Mouse (Mus musculus): ENCODE measurements around the gene Zranb3. TPM values are rescaled to one million over a fixed set of nuclear protein-coding genes. Genes with fewer than 3 reads are reported as not detected.
"Not testable (repeated sequence)": the region's sequence is repeated elsewhere in the genome, so short reads cannot be mapped to it uniquely, and the experiment has no call there.

Zranb3 gene
- 1 to 10 TPM; 6.4 to 8.0 (median 6.8) TPM for total RNA-seq (2022)

- peak; percentile 98 to 99 for DNase-seq (ENCODE audit: low spot score in 2 of 2)
Observed at GRCm38 (mm10) chr1:128102641-128103461, at the start of gene Zranb3, which contains the start of gene R3hdm1. Zranb3 (minus strand) TSS chr1:128103047. R3hdm1 (plus strand) TSS chr1:128103301.

DNA sequence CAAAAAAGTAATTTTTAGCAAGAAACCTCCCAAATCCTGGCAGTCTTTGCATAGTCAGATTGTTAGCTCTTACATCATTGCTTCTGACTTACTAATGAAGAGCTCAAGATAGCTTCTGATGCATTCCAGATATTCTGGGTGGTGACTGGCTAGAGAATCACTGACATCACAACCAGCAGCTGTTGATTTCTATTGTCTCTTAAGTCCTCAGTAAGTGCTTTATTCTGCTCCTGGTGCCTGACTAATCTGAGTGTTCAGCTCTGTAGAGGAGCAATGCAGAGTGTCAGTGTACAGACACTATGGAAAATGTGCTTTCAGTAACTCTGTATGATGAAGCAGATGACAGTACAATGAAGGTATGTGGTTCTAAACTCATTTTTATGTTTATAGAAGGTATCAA, 38.9 kb upstream of the Zranb3 start:
- DNase-seq (ENCODE audit: low spot score in 2 of 2), result peak in 1 of 2 experiments; percentile 25

DNA sequence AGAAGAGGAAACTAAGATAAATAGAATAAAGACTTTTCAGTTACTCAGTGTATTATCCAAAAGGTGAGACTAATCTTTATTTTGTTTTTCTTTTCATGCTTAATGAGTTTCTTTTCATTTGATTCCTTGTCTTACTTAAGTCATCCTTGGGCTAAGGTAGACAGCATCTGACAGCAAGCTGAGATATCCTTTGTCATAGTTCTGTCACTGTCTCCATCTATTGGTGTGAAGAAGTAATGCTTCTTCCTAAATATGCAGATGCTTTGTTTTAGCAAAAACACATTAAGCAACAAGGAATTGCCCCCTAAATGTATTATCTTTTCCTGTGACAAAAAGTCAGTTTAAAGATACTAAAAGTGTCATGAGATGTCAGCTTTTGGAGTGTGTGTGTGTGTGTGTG, 38.2 kb upstream of the Zranb3 start:
- no peak for DNase-seq (ENCODE audit: low spot score in 2 of 2)

DNA sequence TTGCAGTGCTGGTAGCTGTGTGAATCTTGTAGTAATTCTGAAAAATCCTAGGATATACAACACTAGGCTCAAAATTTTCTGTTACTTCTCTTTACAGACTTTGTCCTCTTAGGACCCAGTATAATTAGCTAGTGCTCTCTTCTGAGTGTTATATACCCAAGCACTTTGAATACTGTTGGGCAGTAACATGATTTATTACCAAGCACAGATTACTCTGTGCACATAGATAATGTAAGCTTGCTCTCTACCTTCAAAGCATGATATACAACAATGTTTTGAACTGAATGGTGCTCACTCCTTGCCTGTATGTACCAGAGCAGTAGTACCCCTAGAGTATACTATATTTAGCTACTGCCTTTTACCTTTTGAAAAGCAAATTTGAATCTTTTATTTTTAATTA, 33.4 kb upstream of the Zranb3 start:
- not testable (repeated sequence) for DNase-seq (ENCODE audit: low spot score in 2 of 2)

- no peak for DNase-seq (ENCODE audit: low spot score in 2 of 2)
Observed at GRCm38 (mm10) chr1:128120913-128121627, 18.2 kb upstream of the Zranb3 start.

DNA sequence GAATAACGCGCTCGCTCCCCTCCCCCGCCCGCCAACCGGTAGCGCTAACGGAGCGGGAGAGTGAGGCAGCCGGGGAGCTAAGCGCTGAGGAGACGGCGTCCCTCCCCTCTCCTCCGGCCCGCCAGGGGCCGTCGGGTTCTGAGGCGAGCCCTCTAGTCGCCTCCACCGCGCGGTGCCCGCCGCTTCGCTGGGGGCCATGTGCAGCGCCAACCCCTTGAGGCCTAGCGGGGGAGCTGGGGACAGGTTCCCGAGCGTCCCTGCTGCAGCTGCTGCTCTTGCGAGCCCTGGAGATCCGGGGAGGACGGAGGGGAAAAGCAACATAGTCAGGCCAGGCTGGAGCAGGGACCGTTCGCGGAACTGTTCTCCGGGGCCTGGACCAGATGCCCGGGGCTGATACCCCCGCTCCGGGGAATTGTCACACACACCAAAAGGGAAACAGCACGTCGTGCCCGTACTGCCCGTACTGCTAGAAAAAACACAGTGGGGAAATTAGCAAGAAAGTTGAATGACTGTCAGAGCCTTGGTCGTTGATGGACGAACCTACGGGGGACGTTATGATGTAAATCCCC, 757 bp upstream of the Zranb3 start:
- peak in 1 of 2 experiments; percentile 30 for DNase-seq (ENCODE audit: low spot score in 2 of 2)

GRCm38 (mm10) chr1:128102251-128102640, 601 bp downstream of the Zranb3 start:
- DNase-seq (ENCODE audit: low spot score in 2 of 2), result peak; percentile 46 to 70

GRCm38 (mm10) chr1:128098309-128098708, 4.5 kb downstream of the Zranb3 start:
- DNase-seq (ENCODE audit: low spot score in 2 of 2), result no peak

- DNase-seq (ENCODE audit: low spot score in 2 of 2), result no peak
Observed at GRCm38 (mm10) chr1:128094686-128095085, 8.2 kb downstream of the Zranb3 start.

DNA sequence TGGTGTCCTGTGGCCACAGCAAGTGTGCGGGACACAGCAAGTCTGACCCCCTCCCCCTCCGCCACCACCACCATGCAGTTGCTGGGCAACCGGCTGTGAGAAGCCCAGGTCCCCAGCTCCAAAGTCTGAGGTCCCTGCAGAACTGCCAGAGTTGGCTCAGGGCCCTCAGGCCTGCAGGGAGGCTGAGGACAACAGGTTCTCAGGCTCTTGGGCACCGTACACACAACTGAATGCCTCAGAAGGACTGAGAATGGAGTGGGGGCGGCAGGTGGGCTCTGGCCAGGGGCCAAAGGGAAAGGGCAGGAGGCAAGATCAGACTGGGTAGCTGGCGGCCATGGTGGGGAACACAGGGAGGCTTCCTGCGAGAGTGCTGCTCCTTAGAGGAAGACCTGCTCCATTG, 20.0 kb downstream of the Zranb3 start:
- DNase-seq (ENCODE audit: low spot score in 2 of 2), result peak in 1 of 2 experiments; percentile 30

DNA sequence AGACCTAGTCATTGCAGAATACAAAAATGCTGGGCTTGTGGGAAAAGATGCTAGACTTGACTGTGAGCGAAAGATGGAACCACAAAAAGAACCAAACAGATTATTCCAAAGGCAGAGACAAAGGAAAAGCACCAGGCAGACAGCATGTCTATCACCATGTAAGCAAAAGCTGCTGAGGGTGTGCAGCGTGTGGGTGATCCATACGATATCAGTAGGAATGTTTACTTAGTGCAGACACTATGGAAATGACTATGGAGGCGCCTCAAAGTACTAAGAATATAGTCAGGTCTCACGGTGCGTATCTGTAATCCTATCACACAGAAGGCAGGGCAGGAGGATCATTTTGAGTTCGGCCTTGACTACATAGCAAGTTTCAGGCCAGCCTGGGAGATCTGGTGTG, 21.0 kb downstream of the Zranb3 start:
- DNase-seq (ENCODE audit: low spot score in 2 of 2), result no peak

- no peak for DNase-seq (ENCODE audit: low spot score in 2 of 2)
Observed at GRCm38 (mm10) chr1:128080936-128081696, 21.7 kb downstream of the Zranb3 start.

DNA sequence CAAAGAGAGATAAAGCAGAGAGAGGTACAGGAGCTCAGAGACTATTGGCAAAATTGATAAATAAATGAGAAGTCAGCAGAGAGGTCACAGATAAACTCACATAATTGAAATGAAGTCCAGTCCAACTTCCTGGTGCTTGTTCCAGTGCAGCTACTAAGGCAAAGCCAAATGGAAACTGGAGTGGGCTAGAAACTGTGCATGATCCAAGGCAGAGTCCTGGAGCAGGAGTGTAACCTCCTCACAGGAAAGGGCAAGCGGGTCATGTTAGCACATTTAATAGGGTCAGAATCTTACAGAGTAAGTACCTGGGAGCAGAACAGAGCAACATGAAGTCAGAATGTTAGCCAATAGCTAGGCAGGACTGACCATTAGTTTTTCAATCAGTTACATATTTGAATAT, 24.2 kb downstream of the Zranb3 start:
- DNase-seq (ENCODE audit: low spot score in 2 of 2), result no peak

DNA sequence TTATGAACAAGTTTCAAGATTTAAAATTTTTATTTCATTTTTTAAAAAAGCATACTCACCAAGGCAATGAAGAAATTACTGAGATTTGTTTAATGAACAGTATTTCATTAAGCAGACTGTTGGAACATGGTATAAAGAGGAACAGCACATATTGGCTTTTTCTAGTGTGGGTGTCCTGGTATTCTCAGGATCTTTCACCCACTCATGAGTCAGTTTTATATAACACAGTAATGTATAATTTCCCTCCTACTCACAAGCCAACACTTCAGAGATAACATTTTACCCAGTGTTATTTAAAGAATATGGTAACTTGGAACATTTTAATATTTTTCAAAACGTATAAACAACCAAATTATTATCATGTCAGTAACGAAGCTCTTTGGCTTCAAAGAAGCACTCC, 25.1 kb downstream of the Zranb3 start:
- no peak for DNase-seq (ENCODE audit: low spot score in 2 of 2)

DNA sequence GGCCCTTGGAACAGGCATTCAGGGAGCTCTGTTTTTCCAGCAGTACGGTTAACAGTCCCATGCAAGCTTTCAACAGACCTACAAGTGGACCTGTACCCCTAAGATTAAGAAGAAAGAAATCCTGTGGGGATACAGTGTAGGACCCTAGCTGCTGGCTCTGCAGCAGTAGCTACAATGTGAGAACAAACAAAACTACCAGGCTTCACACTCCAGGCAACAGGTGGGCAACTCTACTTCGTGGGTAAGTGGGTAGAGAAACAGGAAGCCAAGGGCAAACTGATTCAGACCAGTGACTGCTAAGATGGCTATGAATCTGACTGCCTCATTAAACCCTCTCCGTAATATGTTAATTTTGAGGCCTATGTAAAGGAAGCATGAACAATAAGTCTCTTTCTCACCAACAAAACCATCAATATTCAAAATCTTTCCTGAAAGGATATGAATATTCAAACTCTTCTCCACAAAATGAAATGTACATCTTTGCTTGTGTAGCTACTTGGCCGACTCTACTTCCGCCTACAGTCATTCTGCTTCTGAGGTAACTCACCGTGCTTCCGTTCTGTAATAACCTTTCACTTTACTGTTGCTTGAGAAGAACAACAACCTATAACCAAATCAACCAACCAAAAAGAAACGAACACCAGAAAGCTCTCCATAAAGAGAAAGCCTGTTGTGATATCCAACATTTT, 25.9 kb downstream of the Zranb3 start:
- DNase-seq (ENCODE audit: low spot score in 2 of 2), result no peak

DNA sequence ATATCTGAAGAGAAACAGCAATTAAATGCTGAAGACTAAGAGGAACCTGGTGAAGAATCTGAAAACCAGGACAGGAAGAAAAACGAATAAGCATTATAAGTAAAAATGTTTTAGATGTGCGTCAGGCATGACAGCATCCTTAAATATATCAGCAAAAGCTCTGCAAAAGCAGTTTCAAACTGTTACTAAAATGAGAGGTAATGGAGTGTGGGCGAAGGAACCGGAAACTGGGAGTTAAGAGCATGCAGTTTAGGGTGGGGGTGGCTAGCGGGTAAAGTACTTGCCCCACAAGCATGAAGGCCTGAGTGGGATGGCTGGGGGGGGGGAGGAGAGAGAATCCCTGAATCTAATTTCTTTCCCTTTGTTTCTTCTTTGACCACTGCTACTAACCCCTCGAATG, 29.8 kb downstream of the Zranb3 start:
- no peak for DNase-seq (ENCODE audit: low spot score in 2 of 2)

DNA sequence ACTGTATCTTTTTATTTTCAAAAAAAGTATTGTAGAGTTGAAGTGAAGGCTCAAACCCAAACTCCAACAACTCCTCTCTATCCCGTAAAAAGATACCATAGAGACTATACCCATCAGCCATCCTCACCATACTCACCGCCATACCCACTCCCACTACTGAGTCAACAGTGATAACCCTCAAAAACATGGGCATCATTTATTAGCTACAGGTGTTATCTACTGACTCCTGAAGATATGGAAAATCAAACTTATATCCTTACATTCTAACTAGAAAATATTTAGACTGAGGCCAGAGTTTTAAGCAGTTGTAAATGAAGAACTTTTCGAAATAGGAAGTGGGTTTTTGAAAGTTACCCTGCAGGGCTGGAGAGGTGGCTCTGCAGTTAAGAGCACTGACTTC, 32.8 kb downstream of the Zranb3 start:
- DNase-seq (ENCODE audit: low spot score in 2 of 2), result no peak

DNA sequence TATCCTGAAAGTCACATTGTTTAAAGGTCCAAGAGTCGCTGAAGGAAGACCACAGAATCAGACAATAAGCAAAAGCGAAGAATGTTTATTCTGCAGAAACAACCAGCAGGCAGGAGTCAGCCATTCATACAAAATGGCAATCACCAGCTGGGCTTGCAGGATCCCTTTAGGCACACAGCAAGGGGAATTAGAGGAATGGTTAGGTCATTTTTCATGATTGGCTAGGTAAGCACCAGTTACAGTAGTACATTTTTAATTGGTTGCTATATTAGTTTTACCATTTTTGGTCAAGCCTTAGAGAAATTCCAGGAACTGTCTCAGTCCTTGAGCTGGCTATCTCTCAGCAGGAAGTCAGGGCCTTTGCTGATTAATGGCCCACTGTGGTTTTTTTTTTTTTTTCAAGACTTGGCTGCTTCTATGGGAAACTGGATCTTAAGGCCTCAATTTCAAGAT, 33.9 kb downstream of the Zranb3 start:
- DNase-seq (ENCODE audit: low spot score in 2 of 2), result no peak

- DNase-seq (ENCODE audit: low spot score in 2 of 2), result no peak
Observed at GRCm38 (mm10) chr1:128064716-128065115, 38.1 kb downstream of the Zranb3 start.

- DNase-seq (ENCODE audit: low spot score in 2 of 2), result no peak
Observed at GRCm38 (mm10) chr1:128062167-128062566, 40.7 kb downstream of the Zranb3 start.

DNA sequence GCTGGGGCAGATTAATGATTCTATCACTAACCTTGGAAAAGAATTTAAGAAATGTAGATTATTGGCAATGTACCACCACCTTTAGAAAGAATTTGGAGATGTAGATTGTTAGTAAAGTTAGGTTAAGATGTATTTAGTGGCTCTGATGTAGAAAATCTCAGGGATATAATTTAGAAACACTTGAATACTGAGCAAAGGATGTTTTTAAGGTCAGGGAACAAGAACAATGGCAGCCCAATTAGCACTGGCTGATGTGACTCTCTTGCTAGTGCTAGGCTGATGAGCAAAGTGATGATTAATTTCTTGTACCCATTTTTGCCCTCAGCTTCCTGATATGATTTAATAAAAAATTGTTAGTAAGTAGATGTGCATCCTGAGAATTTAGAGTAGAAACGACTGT, 41.4 kb downstream of the Zranb3 start:
- no peak for DNase-seq (ENCODE audit: low spot score in 2 of 2)

All from layer of hippocampus, adult 8-10 months (tissue).